Comparison of ENCODE assay signal across 14 mouse cellular contexts in the genomic region with DNA sequence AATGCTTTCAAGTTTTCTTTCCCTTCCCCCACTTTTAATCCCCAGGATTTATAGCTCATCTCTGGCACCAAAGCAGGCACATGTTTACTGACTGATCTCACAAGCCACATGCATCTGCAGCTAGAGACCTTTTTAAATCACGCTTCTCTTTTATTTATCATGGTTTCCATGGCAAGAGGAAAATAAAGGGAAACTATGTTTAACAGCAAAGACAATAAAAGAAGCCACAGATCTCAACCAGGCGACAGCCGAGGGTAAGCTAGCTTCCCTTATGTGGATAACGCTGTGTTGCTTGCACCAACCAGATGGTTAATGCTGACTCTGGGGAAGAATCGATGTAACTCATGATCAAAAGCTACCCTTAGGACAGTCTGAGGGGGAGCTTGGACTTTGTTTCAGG.
DNase-seq lines count a peak whose midpoint lies in the region; ATAC-seq and TF ChIP-seq lines count a peak whose summit lies in the region.
"Had no signal": no experiment of that assay in that cellular context is flagged by ENCODE, and none has a peak within 500 bp of the region (broad histone marks: within the 10 kb centered on the region; RNA-seq: fewer than 3 reads in every experiment).

No protein-coding gene starts in this region.

- no peak overlapping the region for H3K4me2 ChIP-seq in lung, embryonic 14.5 days
- H3K4me2 ChIP-seq: stomach, embryonic 15.5 days had no signal

- TF ChIP-seq POLR2A in lung, adult 2 months (IDR thresholded peaks at IDR 0.05; ENCODE audit: borderline replicate concordance, extremely low read depth, low read depth, low read length) = no peak

- no peaks in the 10 kb centered on the region for H3K4me1 ChIP-seq in lung, embryonic 14.5 days (ENCODE audit: insufficient read depth)
- H3K4me1 ChIP-seq in lung, adult 2 months (ENCODE audit: control insufficient read depth, insufficient read depth, low read length) = no peaks in the 10 kb centered on the region; the same call in 1 of the 2 replicates
- H3K4me1 ChIP-seq: heart, embryonic 10.5 days; stomach, embryonic 15.5 days had no signal

- H3K27me3 ChIP-seq in lung, embryonic 14.5 days (ENCODE audit: insufficient read depth, low read length) = no peaks in the 10 kb centered on the region
- H3K27me3 ChIP-seq: stomach, embryonic 15.5 days had no signal

- H3K9me3 ChIP-seq in lung, embryonic 14.5 days (ENCODE audit: low read depth, low read length) = no peaks in the 10 kb centered on the region
- H3K9me3 ChIP-seq: heart, embryonic 10.5 days; stomach, embryonic 15.5 days had no signal

- H3K9ac ChIP-seq in lung, embryonic 14.5 days = no peak overlapping the region
- H3K9ac ChIP-seq: forebrain, postnatal 0 days; stomach, embryonic 15.5 days had no signal

- no peaks in the 10 kb centered on the region for H3K36me3 ChIP-seq in lung, embryonic 14.5 days (ENCODE audit: insufficient read depth)
- H3K36me3 ChIP-seq: heart, embryonic 10.5 days; stomach, embryonic 15.5 days had no signal

- DNase-seq in lung, embryonic 14.5 days = peak; percentile 62
- DNase-seq in lung, adult 2 months = no peak
- DNase-seq in CD4-positive, CD25-positive, alpha-beta regulatory T cell, adult 2 months (ENCODE audit: low read depth, low spot score) = peak; percentile 64
- DNase-seq in embryo, embryonic 11 days = peak; percentile 43
- peak; percentile 35 to 54 for DNase-seq in natural killer cell, adult 2 months (ENCODE audit: low spot score in 2 of 2)
- DNase-seq in urinary bladder, postnatal 10 days (ENCODE audit: low spot score) = no peak
- DNase-seq in right cerebral cortex, postnatal 14 days = no peak
- DNase-seq: forebrain, postnatal 0 days; kidney, postnatal 25 days; lung, postnatal 36 days had no signal

- H3K27ac ChIP-seq in lung, embryonic 14.5 days (ENCODE audit: low read depth) = peak overlapping the region; percentile 15; the same call in 1 of the 2 replicates
- H3K27ac ChIP-seq: heart, embryonic 10.5 days; stomach, embryonic 15.5 days had no signal

- 32% methylated on average over 5 of the region's 5 CpGs for WGBS in lung, embryonic 14.5 days
- 34% methylated on average over 5 of the region's 5 CpGs for WGBS in lung, adult 2 months

- TF ChIP-seq CTCF in lung, embryonic 14.5 days (IDR thresholded peaks at IDR 0.05; ENCODE audit: low read depth) = no peak
- TF ChIP-seq CTCF in lung, adult 2 months (IDR thresholded peaks at IDR 0.05; ENCODE audit: insufficient read depth, low read length) = no peak

- no peak overlapping the region for H3K4me3 ChIP-seq in lung, embryonic 14.5 days (ENCODE audit: low read depth, low read length)
- H3K4me3 ChIP-seq in lung, adult 2 months (replicated peaks; ENCODE audit: extremely low read depth, low read depth, low read length) = no peak overlapping the region
- H3K4me3 ChIP-seq: heart, embryonic 10.5 days; stomach, embryonic 15.5 days had no signal

- ATAC-seq in lung, embryonic 14.5 days (ENCODE audit: insufficient read depth) = peak; percentile 76
- no peak for ATAC-seq in erythroblast, adult 5-6 weeks (replicated peaks; ENCODE audit: low FRiP score, poor library complexity, severe bottlenecking)
- ATAC-seq: forebrain, postnatal 0 days; hindbrain, embryonic 16.5 days had no signal

Comparison
In these comparisons a context has a peak if more than half of its experiments do, and no peak if none do; other contexts are left out.
1. DNase-seq: peak in lung, embryonic 14.5 days (single experiment), CD4-positive, CD25-positive, alpha-beta regulatory T cell, adult 2 months (single experiment), embryo, embryonic 11 days (single experiment) and natural killer cell, adult 2 months (2 of 2); none in lung, adult 2 months (single experiment), urinary bladder, postnatal 10 days (single experiment) and right cerebral cortex, postnatal 14 days (single experiment).